Mouse (Mus musculus) bone marrow macrophage, adult 2 months (primary cell): ENCODE measurements at regions not wholly inside any gene's neighbourhood (a gene's known extent, or its start where the extent isn't known, plus 50 kb on each side); places are given as distances from the start of the nearest gene placed in this dataset.

ENCODE experiments used
- CTCF ChIP-seq: IDR thresholded peaks from 2 replicates; pipeline ENCODE4 v1.5.1; 2012; ENCODE audit warnings: low read depth, mild to moderate bottlenecking, low read length, moderate library complexity
- POLR2A ChIP-seq: IDR thresholded peaks from 2 replicates; pipeline ENCODE4 v1.6.1; 2012; ENCODE audit warnings: mild to moderate bottlenecking, low read depth, low read length, borderline replicate concordance

GRCm38 (mm10) chr8:53939519-53939918 is 137.9 kb upstream of the Vegfc start:
- TF ChIP-seq CTCF, result no peak
- TF ChIP-seq POLR2A, result no peak
